Mouse (Mus musculus) intestine, embryonic 15.5 days (tissue): ENCODE measurements around the gene Nat8f6. TPM values are rescaled to one million over a fixed set of nuclear protein-coding genes. Genes with fewer than 3 reads are reported as not detected.
"Not testable (repeated sequence)": the region's sequence is repeated elsewhere in the genome, so short reads cannot be mapped to it uniquely, and the experiment has no call there.

ENCODE experiments used
- ATAC-seq: fragments of 200-750 bp; cut with Nextera tagmentation; 2 replicates; pipeline ENCODE4 v1.8.0; 2017; ENCODE audit warnings: moderate TSS enrichment, moderate library complexity
- H3K27ac ChIP-seq: fragments of 300-500 bp; sonication (generic); 2 replicates; pipeline ENCODE4 v1.5.1; 2015; ENCODE audit warnings: mild to moderate bottlenecking, inconsistent platforms
- H3K27me3 ChIP-seq: fragments of 300-500 bp; sonication (generic); replicated peaks from 2 replicates; pipeline ENCODE4 v1.6.1; 2015; ENCODE audit warnings: inconsistent platforms
- H3K36me3 ChIP-seq: fragments of 300-500 bp; sonication (generic); 2 replicates; pipeline ENCODE4 v1.6.1; 2015; ENCODE audit warnings: inconsistent platforms
- H3K4me1 ChIP-seq: fragments of 300-500 bp; sonication (generic); replicated peaks from 2 replicates; pipeline ENCODE4 v1.6.1; 2015; ENCODE audit warnings: inconsistent platforms
- H3K4me2 ChIP-seq: fragments of 300-500 bp; sonication (generic); replicated peaks from 2 replicates; pipeline ENCODE4 v1.6.1; 2015; ENCODE audit warnings: mild to moderate bottlenecking, inconsistent platforms
- H3K4me3 ChIP-seq: fragments of 300-500 bp; sonication (generic); replicated peaks from 2 replicates; pipeline ENCODE4 v1.5.1; 2015; ENCODE audit warnings: inconsistent platforms
- H3K9ac ChIP-seq: fragments of 300-500 bp; sonication (generic); 2 replicates; pipeline ENCODE4 v1.6.1; 2015; ENCODE audit warnings: inconsistent platforms
- H3K9me3 ChIP-seq: fragments of 300-500 bp; sonication (generic); 2 replicates; pipeline ENCODE4 v1.6.1; 2016; ENCODE audit warnings: inconsistent platforms
- WGBS: fragments of 180-500 bp; shearing (Covaris S2); methylation state at CpG from one replicate; pipeline ENCODE4 v1.1.7; 2015; 5-methylcytosine and 5-hydroxymethylcytosine counted together
- polyA plus RNA-seq: library from polyadenylated mRNA; unstranded; fragments of >200 nt; fragmentation: Nextera tagmentation; extraction: Ambion mirVana; gene quantifications from 2 replicates; pipeline ENCODE4 v1.2.1, GENCODE M21; 2015

The Nat8f6 gene
- polyA plus RNA-seq, 1 experiment from 2014 or later: not detected

DNA sequence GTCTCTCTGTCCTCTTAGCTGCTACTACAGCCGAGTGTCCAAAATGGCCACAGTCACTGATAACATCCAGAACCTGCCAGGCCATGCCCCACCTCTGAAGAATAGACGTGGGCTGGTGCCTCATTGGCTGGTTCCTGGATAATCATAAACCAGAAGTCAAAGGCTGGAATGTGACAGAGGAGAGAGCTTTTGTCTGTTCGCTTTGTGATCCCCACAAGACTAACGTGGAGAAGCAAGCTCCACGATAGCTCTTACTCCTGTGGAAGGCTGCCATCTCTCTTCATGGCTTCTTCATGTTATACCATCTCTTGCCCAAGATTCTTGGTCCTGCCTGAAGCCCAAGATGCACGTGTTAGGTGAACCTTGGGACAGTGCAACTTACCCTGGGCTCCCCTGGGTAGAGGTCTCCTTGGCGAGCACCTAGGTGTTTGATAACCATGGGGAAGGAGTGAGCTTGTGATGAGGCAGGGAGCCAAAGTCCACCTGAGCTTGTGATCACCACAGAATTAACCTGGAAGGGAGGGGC, 11.1 kb upstream of the Nat8f6 start, which contains the start of gene Nat8:
Gene Nat8 (minus strand): TSS at position 287 of the 526 bp plus-strand sequence.
- WGBS: 60% methylated on average over 7 of the region's 7 CpGs
- Histone ChIP-seq H3K4me3 (no peak within 1 kb of the TSS), H3K27me3 (no peaks in the 10 kb centered on the region), H3K27ac (no peak within 1 kb of the TSS), H3K4me1 (no peaks in the 10 kb centered on the region), H3K36me3 (no peaks in the 10 kb centered on the region), H3K9me3 (no peaks in the 10 kb centered on the region), H3K4me2 (no peak within 1 kb of the TSS), H3K9ac (no peak within 1 kb of the TSS)
- peak; percentile 75 for ATAC-seq

- Histone ChIP-seq H3K9me3 (no peaks in the 10 kb centered on the region), H3K36me3 (no peaks in the 10 kb centered on the region), H3K4me1 (no peaks in the 10 kb centered on the region), H3K9ac (no peak overlapping the region), H3K4me3 (no peak overlapping the region), H3K27me3 (no peaks in the 10 kb centered on the region), H3K4me2 (no peak overlapping the region), H3K27ac (no peak overlapping the region)
- ATAC-seq: no peak
- 53% methylated on average over 1 of the region's 1 CpGs for WGBS
Measured at GRCm38 (mm10) chr6:85829462-85829861, 8.7 kb upstream of the Nat8f6 start.

- 86% methylated on average over 2 of the region's 2 CpGs for WGBS
Measured at GRCm38 (mm10) chr6:85825886-85826285, 5.1 kb upstream of the Nat8f6 start.

DNA sequence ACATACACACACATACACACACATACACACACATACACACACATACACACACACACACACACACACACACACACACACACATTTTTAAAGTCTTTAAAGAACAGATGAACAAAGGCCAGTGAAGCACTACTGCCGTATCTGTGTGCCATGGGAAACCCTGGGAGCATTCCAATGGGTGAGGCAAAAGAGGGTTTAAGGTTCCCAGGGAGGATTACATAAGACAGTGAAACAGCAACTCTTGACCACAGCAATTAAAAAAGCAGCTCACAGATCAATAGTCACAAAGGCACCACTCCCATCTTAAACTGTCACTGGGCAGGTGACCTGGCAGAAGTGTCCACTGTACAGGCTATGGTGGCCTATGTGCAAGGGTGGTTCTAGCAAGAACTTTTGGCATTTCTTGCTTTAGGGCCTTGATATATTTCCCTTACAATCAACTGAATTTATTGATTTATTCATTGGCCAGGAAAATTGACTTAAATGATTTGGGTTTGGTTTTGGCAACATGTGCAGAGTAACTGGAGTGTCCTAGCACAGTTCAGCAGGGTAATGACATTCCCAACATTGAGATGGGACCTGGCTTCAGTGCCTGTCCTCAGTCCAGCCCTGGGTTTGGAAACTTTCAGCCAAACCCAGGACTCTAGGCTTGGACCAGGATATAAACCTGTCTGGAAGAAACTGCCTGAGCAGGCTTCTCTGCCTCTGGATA, 2.8 kb upstream of the Nat8f6 start:
- H3K27ac ChIP-seq: no peak overlapping the region
- no peaks in the 10 kb centered on the region for H3K9me3 ChIP-seq
- ATAC-seq: no peak
- 94% methylated on average over 1 of the region's 1 CpGs for WGBS
- H3K4me1 ChIP-seq: no peaks in the 10 kb centered on the region
- H3K9ac ChIP-seq: no peak overlapping the region
- no peak overlapping the region for H3K4me3 ChIP-seq
- H3K36me3 ChIP-seq: no peaks in the 10 kb centered on the region
- H3K27me3 ChIP-seq: no peaks in the 10 kb centered on the region
- H3K4me2 ChIP-seq: no peak overlapping the region

More at GRCm38 (mm10) chr6:85825886-85826285, 5.1 kb upstream of the Nat8f6 start:
- Histone ChIP-seq H3K4me1 (no peaks in the 10 kb centered on the region), H3K4me2 (no peak overlapping the region), H3K4me3 (no peak overlapping the region), H3K9ac (no peak overlapping the region), H3K9me3 (no peaks in the 10 kb centered on the region), H3K27ac (no peak overlapping the region), H3K36me3 (no peaks in the 10 kb centered on the region), H3K27me3 (no peaks in the 10 kb centered on the region)
- no peak for ATAC-seq

- no peak for ATAC-seq
- Histone ChIP-seq H3K4me1 (no peaks in the 10 kb centered on the region), H3K9ac (no peak overlapping the region), H3K9me3 (no peaks in the 10 kb centered on the region), H3K27me3 (no peaks in the 10 kb centered on the region), H3K4me3 (no peak overlapping the region), H3K4me2 (no peak overlapping the region), H3K36me3 (no peaks in the 10 kb centered on the region), H3K27ac (no peak overlapping the region)
- 86% methylated on average over 4 of the region's 4 CpGs for WGBS
Measured at GRCm38 (mm10) chr6:85822286-85822685, 1.5 kb upstream of the Nat8f6 start.

GRCm38 (mm10) chr6:85818338-85818737, 2.4 kb downstream of the Nat8f6 start:
- Histone ChIP-seq H3K27me3 (no peaks in the 10 kb centered on the region), H3K4me3 (no peak overlapping the region), H3K36me3 (no peaks in the 10 kb centered on the region), H3K4me2 (no peak overlapping the region), H3K27ac (no peak overlapping the region), H3K9ac (no peak overlapping the region), H3K4me1 (no peaks in the 10 kb centered on the region), H3K9me3 (no peaks in the 10 kb centered on the region)
- WGBS: 52% methylated on average over 1 of the region's 1 CpGs
- ATAC-seq: no peak

GRCm38 (mm10) chr6:85813339-85813738, 7.4 kb downstream of the Nat8f6 start:
- Histone ChIP-seq H3K4me2 (no peak overlapping the region), H3K36me3 (no peaks in the 10 kb centered on the region), H3K27me3 (no peaks in the 10 kb centered on the region), H3K4me1 (no peaks in the 10 kb centered on the region), H3K27ac (no peak overlapping the region), H3K9me3 (no peaks in the 10 kb centered on the region), H3K4me3 (no peak overlapping the region), H3K9ac (no peak overlapping the region)
- no peak for ATAC-seq
- 83% methylated on average over 2 of the region's 2 CpGs for WGBS

DNA sequence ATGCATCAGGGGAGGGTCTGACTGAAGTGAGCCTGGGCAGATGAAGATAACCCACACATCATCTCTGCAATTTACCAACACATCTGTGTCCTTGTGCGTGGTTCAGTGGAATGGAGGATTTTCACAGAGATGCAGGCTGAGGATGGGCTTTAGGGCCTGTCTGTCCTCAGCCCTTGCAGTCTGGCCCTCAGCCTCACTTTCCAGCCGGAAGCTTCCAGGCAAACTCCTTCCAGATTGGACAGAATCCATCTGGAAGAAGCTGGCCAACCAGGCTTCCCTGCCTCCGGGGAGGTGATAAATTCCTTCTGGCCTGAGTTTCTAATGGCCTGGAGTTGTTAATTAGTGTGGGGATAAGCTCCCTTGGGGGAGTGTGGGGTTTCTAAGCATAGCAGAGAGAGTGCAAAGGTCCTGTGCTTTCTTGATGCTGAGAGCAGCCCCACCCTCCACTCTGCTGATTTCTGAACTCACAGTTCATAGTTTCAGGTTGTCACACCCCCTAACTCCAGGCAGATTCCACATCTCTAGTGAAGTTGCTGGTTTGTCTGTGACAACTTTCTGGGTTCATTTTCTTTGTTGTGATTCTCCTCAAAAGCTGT, 9.7 kb downstream of the Nat8f6 start:
- not testable (repeated sequence) for H3K27me3 ChIP-seq, H3K27ac ChIP-seq, H3K36me3 ChIP-seq, H3K9me3 ChIP-seq, H3K4me3 ChIP-seq, H3K9ac ChIP-seq, H3K4me1 ChIP-seq, H3K4me2 ChIP-seq
- ATAC-seq: peak; percentile 69; the same call in 1 of the 2 replicates
- 39% methylated on average over 3 of the region's 3 CpGs for WGBS

GRCm38 (mm10) chr6:85810514-85810913, 10.2 kb downstream of the Nat8f6 start:
- 81% methylated on average over 3 of the region's 3 CpGs for WGBS
- not testable (repeated sequence) for H3K9me3 ChIP-seq

GRCm38 (mm10) chr6:85809784-85810183, 11.0 kb downstream of the Nat8f6 start:
- H3K9ac ChIP-seq, H3K9me3 ChIP-seq, H3K36me3 ChIP-seq, ATAC-seq, H3K27ac ChIP-seq, H3K4me2 ChIP-seq, H3K4me1 ChIP-seq, H3K27me3 ChIP-seq, H3K4me3 ChIP-seq: not testable (repeated sequence)
- 61% methylated on average over 2 of the region's 3 CpGs for WGBS

More at GRCm38 (mm10) chr6:85810514-85810913, 10.2 kb downstream of the Nat8f6 start:
- H3K9ac ChIP-seq, ATAC-seq, H3K4me2 ChIP-seq, H3K36me3 ChIP-seq, H3K4me1 ChIP-seq, H3K27ac ChIP-seq, H3K27me3 ChIP-seq, H3K4me3 ChIP-seq: not testable (repeated sequence)

DNA sequence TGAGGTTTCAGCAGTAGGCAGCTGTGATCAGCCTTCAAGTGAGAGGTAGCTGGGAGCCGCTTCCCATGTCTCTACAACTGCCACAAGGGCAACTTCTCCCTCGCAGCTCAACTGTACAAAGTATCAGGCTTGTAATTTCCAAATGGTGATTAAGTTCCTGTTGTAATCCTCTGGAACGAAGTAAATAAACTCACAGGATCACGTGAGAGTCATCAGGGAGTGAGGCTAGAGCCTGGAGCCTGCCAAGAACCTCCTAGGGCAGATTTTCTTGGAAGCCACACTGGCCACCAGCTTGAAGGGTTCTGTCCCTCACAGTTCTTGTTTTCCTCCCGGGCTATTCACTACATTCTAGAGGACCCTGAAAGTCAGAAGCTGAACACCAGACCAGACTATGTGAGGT, 17.6 kb downstream of the Nat8f6 start:
- not testable (repeated sequence) for H3K4me1 ChIP-seq, H3K27ac ChIP-seq, ATAC-seq, H3K4me3 ChIP-seq, H3K4me2 ChIP-seq, H3K9me3 ChIP-seq, H3K27me3 ChIP-seq, H3K36me3 ChIP-seq, H3K9ac ChIP-seq
- 59% methylated on average over 5 of the region's 5 CpGs for WGBS

DNA sequence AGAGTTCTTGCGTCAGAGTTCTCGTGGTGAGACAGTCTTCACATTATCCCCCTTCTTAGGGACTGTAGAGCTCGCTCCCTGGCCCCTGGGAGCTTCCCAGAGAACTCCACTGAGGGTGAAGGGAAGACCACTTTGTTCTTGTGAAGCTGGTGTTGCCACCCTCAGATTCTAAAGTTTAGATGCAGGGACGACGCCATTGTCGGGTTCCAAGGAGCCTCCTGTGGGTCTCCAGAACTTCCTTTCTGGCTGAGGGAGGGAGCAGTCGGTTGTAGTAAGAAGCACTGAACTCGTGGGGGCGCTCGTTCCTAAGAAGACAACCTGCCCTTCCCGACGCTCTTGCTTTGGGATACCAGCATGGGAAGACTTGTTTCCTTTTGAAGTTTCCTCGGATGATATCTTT, 55.2 kb downstream of the Nat8f6 start, which contains the start of gene Nat8f3:
Gene Nat8f3 (minus strand): TSS at position 223 of the 400 bp plus-strand sequence.
- H3K9me3 ChIP-seq, ATAC-seq, H3K27ac ChIP-seq, H3K4me2 ChIP-seq, H3K36me3 ChIP-seq, H3K9ac ChIP-seq, H3K27me3 ChIP-seq, H3K4me3 ChIP-seq, H3K4me1 ChIP-seq: not testable (repeated sequence)
- 65% methylated on average over 13 of the region's 13 CpGs for WGBS
